Mouse (Mus musculus) liver, embryonic 14.5 days (tissue): ENCODE measurements around the gene Ybx3. TPM values are rescaled to one million over a fixed set of nuclear protein-coding genes. Genes with fewer than 3 reads are reported as not detected.

Experiments
- ATAC-seq: fragments of 200-750 bp; cut with Nextera tagmentation; 2 replicates; pipeline ENCODE4 v1.8.0; 2017; ENCODE audit warnings: moderate number of reproducible peaks, mild to moderate bottlenecking, moderate library complexity; ENCODE audit not compliant: insufficient read depth
- DNase-seq, 3 experiments: peaks; one replicate each; pipeline ENCODE4 v3.0.0-alpha.2; 2012 to 2013; ENCODE audit warnings: low read depth in 3 of 3, low spot score in 3 of 3
- H3K27ac ChIP-seq: fragments of 300-500 bp; sonication (generic); 2 replicates; pipeline ENCODE4 v1.5.1; 2014; ENCODE audit warnings: moderate library complexity, mild to moderate bottlenecking, control low read depth, inconsistent platforms
- H3K27me3 ChIP-seq: fragments of 300-500 bp; sonication (generic); 2 replicates; pipeline ENCODE4 v1.6.1; 2014; ENCODE audit warnings: mild to moderate bottlenecking, low read length, moderate library complexity; ENCODE audit not compliant: control insufficient read depth, insufficient read depth
- H3K36me3 ChIP-seq: fragments of 300-500 bp; sonication (generic); replicated peaks from 2 replicates; pipeline ENCODE4 v1.6.1; 2014; ENCODE audit warnings: low read depth; ENCODE audit not compliant: control insufficient read depth, insufficient read depth
- H3K4me1 ChIP-seq, 2 experiments: fragments of 200-500 bp in 1 of 2; fragments of 300-500 bp in 1 of 2; sonication (generic) in 1 of 2; replicated peaks; 2 replicates each; pipeline ENCODE4 v1.6.1; 2012 to 2014; ENCODE audit warnings: antibody characterized with exemption in 1 of 2, inconsistent platforms in 1 of 2, low read length in 1 of 2; ENCODE audit not compliant: control insufficient read depth in 2 of 2, insufficient read depth in 2 of 2
- H3K4me2 ChIP-seq: fragments of 300-500 bp; sonication (generic); 2 replicates; pipeline ENCODE4 v1.6.1; 2014; ENCODE audit warnings: low read depth, mild to moderate bottlenecking, control low read depth, moderate library complexity
- H3K4me3 ChIP-seq, 2 experiments: fragments of 200-500 bp in 1 of 2; fragments of 300-500 bp in 1 of 2; sonication (generic) in 1 of 2; 2 replicates each; pipeline ENCODE4 v1.5.1; 2012 to 2014; ENCODE audit warnings: low read depth in 2 of 2, low read length in 2 of 2, mild to moderate bottlenecking in 2 of 2, control low read depth in 1 of 2, inconsistent platforms in 1 of 2, moderate library complexity in 1 of 2; ENCODE audit not compliant: insufficient read depth in 1 of 2
- H3K9ac ChIP-seq: fragments of 300-500 bp; sonication (generic); replicated peaks from 2 replicates; pipeline ENCODE4 v1.6.1; 2014; ENCODE audit warnings: mild to moderate bottlenecking, control low read depth, moderate library complexity
- H3K9me3 ChIP-seq: fragments of 300-500 bp; sonication (generic); 2 replicates; pipeline ENCODE4 v1.6.1; 2016; ENCODE audit warnings: low read length, mixed read lengths; ENCODE audit not compliant: control insufficient read depth
- CTCF ChIP-seq: IDR thresholded peaks from 2 replicates; pipeline ENCODE4 v1.5.1; 2016; ENCODE audit warnings: antibody characterized with exemption, low read depth, control low read depth
- EP300 ChIP-seq: IDR thresholded peaks from 2 replicates; pipeline ENCODE4 v1.6.1; 2016; ENCODE audit warnings: antibody characterized with exemption, low read depth
- WGBS: fragments of 180-500 bp; shearing (Covaris S2); extraction: QIAGEN DNeasy Blood & Tissue Kit; methylation state at CpG from one replicate; pipeline ENCODE4 v1.1.7; 2014; ENCODE audit not compliant: insufficient replicate concordance; 5-methylcytosine and 5-hydroxymethylcytosine counted together
- polyA plus RNA-seq, 2 experiments: library from polyadenylated mRNA; depleted of rRNA in 1 of 2; stranded (reverse) in 1 of 2; unstranded in 1 of 2; fragments of >200 nt; fragmentation: Nextera tagmentation in 1 of 2; extraction: Ambion mirVana in 1 of 2; gene quantifications; 2 replicates each; pipeline versions ENCODE4 v1.2.1 to v1.2.3; 2012 to 2014

Gene Ybx3
- 98.1 and 214 TPM in 2 replicates for polyA plus RNA-seq (2012; rRNA removed)
- 74.6 and 80.7 TPM in 2 replicates for polyA plus RNA-seq (2014; fragmentation: Nextera tagmentation; extraction: Ambion mirVana)

GRCm38 (mm10) chr6:131388040-131389021 is at the start of gene Ybx3:
Ybx3 (minus strand) TSS chr6:131388476.
- WGBS: under 1% methylated on average over 104 of the region's 107 CpGs
- Histone ChIP-seq H3K36me3 (peaks cover 3% of the 10 kb centered on the region; the same call in 1 of the 2 replicates), H3K4me3 (peak within 1 kb of the TSS; percentile 85 to 98), H3K4me1 (peaks cover 28 to 35% of the 10 kb centered on the region in 2 experiments), H3K9ac (peak within 1 kb of the TSS; percentile 95), H3K9me3 (no peaks in the 10 kb centered on the region), H3K4me2 (peak within 1 kb of the TSS; percentile 88), H3K27me3 (no peaks in the 10 kb centered on the region), H3K27ac (peak within 1 kb of the TSS; percentile 94)
- no peak for TF ChIP-seq EP300
- TF ChIP-seq CTCF: no peak
- peak; percentile 64 to 69 (median 66) for DNase-seq
- ATAC-seq: peak; percentile 81

- H3K27me3 ChIP-seq: peaks cover 8% of the 10 kb centered on the region
- no peak overlapping the region for H3K4me3 ChIP-seq
- TF ChIP-seq EP300: no peak
- TF ChIP-seq CTCF: no peak
- no peaks in the 10 kb centered on the region for H3K9me3 ChIP-seq
- no peak for ATAC-seq
- no peaks in the 10 kb centered on the region for H3K4me1 ChIP-seq
- H3K4me2 ChIP-seq: no peak overlapping the region
- no peaks in the 10 kb centered on the region for H3K36me3 ChIP-seq
- H3K27ac ChIP-seq: no peak overlapping the region
- DNase-seq: no peak
- no peak overlapping the region for H3K9ac ChIP-seq
Measured at GRCm38 (mm10) chr6:131436626-131437025, 48.4 kb upstream of the Ybx3 start.

- Histone ChIP-seq H3K9me3 (no peaks in the 10 kb centered on the region), H3K4me2 (no peak overlapping the region), H3K36me3 (no peaks in the 10 kb centered on the region), H3K27ac (no peak overlapping the region), H3K9ac (no peak overlapping the region), H3K27me3 (peaks cover 8% of the 10 kb centered on the region), H3K4me3 (no peak overlapping the region), H3K4me1 (no peaks in the 10 kb centered on the region)
- DNase-seq (no peak), ATAC-seq (no peak)
- WGBS: 59% methylated on average over 1 of the region's 1 CpGs
- no peak for TF ChIP-seq CTCF
- no peak for TF ChIP-seq EP300
Measured at GRCm38 (mm10) chr6:131434088-131434487, 45.8 kb upstream of the Ybx3 start.

- DNase-seq (no peak), ATAC-seq (no peak)
- no peak overlapping the region for H3K27ac ChIP-seq
- 8% methylated on average over 38 of the region's 39 CpGs for WGBS
- H3K9ac ChIP-seq: no peak overlapping the region
- TF ChIP-seq CTCF (no peak), EP300 (no peak)
- no peak overlapping the region for H3K4me3 ChIP-seq
- no peaks in the 10 kb centered on the region for H3K36me3 ChIP-seq
- H3K9me3 ChIP-seq: no peaks in the 10 kb centered on the region
- H3K4me1 ChIP-seq: no peaks in the 10 kb centered on the region
- H3K27me3 ChIP-seq: peaks cover 8% of the 10 kb centered on the region
- H3K4me2 ChIP-seq: peak overlapping the region; percentile 36
Measured at GRCm38 (mm10) chr6:131433153-131434048, 45.1 kb upstream of the Ybx3 start.
